Mouse (Mus musculus) liver, embryonic 14.5 days (tissue): Measurements from ENCODE around the gene Tex35.

ENCODE experiments used
- CTCF ChIP-seq: IDR thresholded peaks from 2 replicates; pipeline ENCODE4 v1.5.1; 2016; ENCODE audit warnings: antibody characterized with exemption, low read depth, control low read depth
- EP300 ChIP-seq: IDR thresholded peaks from 2 replicates; pipeline ENCODE4 v1.6.1; 2016; ENCODE audit warnings: antibody characterized with exemption, low read depth

DNA sequence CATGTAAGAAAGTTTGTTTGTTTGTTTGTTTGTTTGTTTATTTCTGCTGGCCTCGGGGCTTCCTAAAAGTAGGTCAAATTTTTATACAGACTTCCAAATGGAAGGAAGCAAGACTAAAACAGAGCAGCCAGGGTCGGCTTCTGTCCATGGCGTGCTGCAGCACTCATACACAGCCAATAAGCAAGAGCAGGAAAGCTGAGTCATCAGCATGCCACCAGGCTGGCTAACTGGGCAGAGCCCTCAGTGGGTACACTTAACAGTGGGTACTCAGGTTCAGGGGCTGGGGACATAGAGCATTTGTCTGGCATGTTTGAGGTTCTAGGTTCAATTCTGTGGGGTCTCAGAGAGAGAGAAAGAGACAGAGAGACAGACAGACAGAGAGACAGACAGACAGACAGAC, 47.3 kb downstream of the Tex35 start:
- TF ChIP-seq CTCF: no peak
- TF ChIP-seq EP300: no peak
